Mouse (Mus musculus) embryonic fibroblast, embryonic 13.5 days (primary cell): Measurements from ENCODE around the gene Gfra4.

ENCODE experiments used
- CTCF ChIP-seq: IDR thresholded peaks from 2 replicates; pipeline ENCODE4 v1.5.1; 2011; ENCODE audit warnings: mild to moderate bottlenecking, control low read depth, low read length, moderate library complexity, borderline replicate concordance; ENCODE audit not compliant: insufficient read depth
- POLR2A ChIP-seq: IDR thresholded peaks from 2 replicates; pipeline ENCODE4 v1.6.1; 2011; ENCODE audit warnings: low read depth, mild to moderate bottlenecking, control low read depth, low read length, moderate library complexity

DNA sequence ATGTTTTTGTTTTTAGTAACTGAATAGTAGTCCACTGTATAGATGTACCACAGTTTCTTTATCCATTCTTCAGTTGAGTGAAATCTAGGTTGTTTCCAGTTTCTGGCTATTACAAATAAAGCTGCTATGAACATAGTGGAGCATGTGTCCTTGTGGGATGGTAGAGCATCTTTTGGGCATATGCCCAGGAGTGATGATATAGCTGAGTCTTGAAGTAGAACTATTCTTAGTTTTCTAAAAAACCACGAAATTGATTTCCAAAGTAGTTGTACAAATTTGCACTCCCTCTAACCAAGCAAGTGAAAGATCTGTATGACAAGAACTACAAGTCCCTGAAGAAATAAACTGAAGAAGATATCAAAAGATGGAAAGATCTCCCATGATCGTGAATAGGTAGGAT is 50.1 kb downstream of the Gfra4 start:
- no peak for TF ChIP-seq CTCF
- no peak for TF ChIP-seq POLR2A
